Mouse (Mus musculus): ENCODE measurements around the gene Fyn. TPM values are rescaled to one million over a fixed set of nuclear protein-coding genes. Genes with fewer than 3 reads are reported as not detected.

Gene Fyn
- total and polyA plus RNA-seq, 2 experiments: 4.4 to 5.6 TPM

GRCm38 (mm10) chr10:39409602-39410001 lies 40.9 kb downstream of the Fyn start:
- 85% methylated on average over 7 of the region's 7 CpGs for WGBS
- TF ChIP-seq POLR2A (IDR thresholded peaks at IDR 0.05; ENCODE audit: extremely low read depth, insufficient read depth, low read length): no peak
- no peak for TF ChIP-seq CTCF (IDR thresholded peaks at IDR 0.05; ENCODE audit: low read depth, low read length)

DNA sequence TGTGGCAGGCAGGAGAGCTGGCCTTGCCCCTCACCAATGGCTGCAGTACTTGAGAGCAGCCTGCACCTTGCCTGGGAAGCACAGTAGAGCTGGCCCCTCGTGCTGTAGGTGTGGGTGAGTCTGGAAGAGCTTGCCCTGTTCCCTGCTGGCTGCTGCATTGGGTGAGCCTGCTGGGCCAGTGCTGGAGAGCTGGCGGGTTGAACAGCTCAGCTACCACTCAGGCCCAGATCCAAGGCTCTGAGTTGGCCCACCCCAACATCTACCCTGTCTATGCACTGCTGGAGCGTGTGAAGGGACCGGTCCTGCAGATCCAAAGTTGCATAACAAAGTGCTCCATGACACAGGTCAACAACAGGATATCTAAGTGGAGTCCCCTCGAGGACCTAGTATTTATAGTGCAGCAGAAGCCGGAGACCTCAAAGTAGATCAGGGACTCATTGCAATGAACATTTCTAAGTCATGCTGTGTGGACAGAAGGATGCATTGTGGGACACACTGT lies 41.5 kb downstream of the Fyn start:
- no peak overlapping the region for H3K27ac ChIP-seq (replicated peaks; ENCODE audit: insufficient read depth, low read depth, low read length)
- 72% methylated on average over 6 of the region's 6 CpGs for WGBS
- H3K36me3 ChIP-seq (ENCODE audit: control insufficient read depth, insufficient read depth, low read length): no peaks in the 10 kb centered on the region
- H3K79me2 ChIP-seq (ENCODE audit: control insufficient read depth, insufficient read depth, low read length): no peaks in the 10 kb centered on the region
- H3K9ac ChIP-seq (ENCODE audit: low read depth, low read length): no peak overlapping the region
- peaks cover 4% of the 10 kb centered on the region for H3K4me1 ChIP-seq (ENCODE audit: control insufficient read depth, insufficient read depth, low read length)
- no peak overlapping the region for H3K4me3 ChIP-seq (ENCODE audit: insufficient read depth, low read depth, low read length)
- TF ChIP-seq CTCF (IDR thresholded peaks at IDR 0.05; ENCODE audit: low read depth, low read length): no peak
- no peak for TF ChIP-seq POLR2A (IDR thresholded peaks at IDR 0.05; ENCODE audit: extremely low read depth, insufficient read depth, low read length)
- no peak for DNase-seq (ENCODE audit: extremely low read depth, low read depth, low spot score)
- no peaks in the 10 kb centered on the region for H3K27me3 ChIP-seq (ENCODE audit: control insufficient read depth, insufficient read depth, low read length)

More at GRCm38 (mm10) chr10:39409602-39410001, 40.9 kb downstream of the Fyn start:
- Histone ChIP-seq H3K4me1 (ENCODE audit: control insufficient read depth, insufficient read depth, low read length) (peaks cover 4% of the 10 kb centered on the region), H3K27ac (replicated peaks; ENCODE audit: insufficient read depth, low read depth, low read length) (no peak overlapping the region), H3K9ac (ENCODE audit: low read depth, low read length) (no peak overlapping the region), H3K36me3 (ENCODE audit: control insufficient read depth, insufficient read depth, low read length) (no peaks in the 10 kb centered on the region), H3K79me2 (ENCODE audit: control insufficient read depth, insufficient read depth, low read length) (no peaks in the 10 kb centered on the region), H3K27me3 (ENCODE audit: control insufficient read depth, insufficient read depth, low read length) (no peaks in the 10 kb centered on the region), H3K4me3 (ENCODE audit: insufficient read depth, low read depth, low read length) (no peak overlapping the region)
- no peak for DNase-seq (ENCODE audit: extremely low read depth, low read depth, low spot score)

GRCm38 (mm10) chr10:39411857-39412559 lies 43.4 kb downstream of the Fyn start:
- WGBS: 74% methylated on average over 8 of the region's 8 CpGs
- Histone ChIP-seq H3K4me3 (ENCODE audit: insufficient read depth, low read depth, low read length) (no peak overlapping the region), H3K79me2 (ENCODE audit: control insufficient read depth, insufficient read depth, low read length) (no peaks in the 10 kb centered on the region)

GRCm38 (mm10) chr10:39412826-39413620 lies 44.4 kb downstream of the Fyn start:
- H3K27ac ChIP-seq (replicated peaks; ENCODE audit: insufficient read depth, low read depth, low read length): no peak overlapping the region
- WGBS: 76% methylated on average over 18 of the region's 18 CpGs
- DNase-seq (ENCODE audit: extremely low read depth, low read depth, low spot score): no peak

More at GRCm38 (mm10) chr10:39411857-39412559, 43.4 kb downstream of the Fyn start:
- H3K27ac ChIP-seq (replicated peaks; ENCODE audit: insufficient read depth, low read depth, low read length): no peak overlapping the region
- no peaks in the 10 kb centered on the region for H3K36me3 ChIP-seq (ENCODE audit: control insufficient read depth, insufficient read depth, low read length)
- DNase-seq (ENCODE audit: extremely low read depth, low read depth, low spot score): no peak
- no peaks in the 10 kb centered on the region; the same call in 1 of the 2 replicates for H3K4me1 ChIP-seq (ENCODE audit: control insufficient read depth, insufficient read depth, low read length)
- H3K9ac ChIP-seq (ENCODE audit: low read depth, low read length): no peak overlapping the region
- no peaks in the 10 kb centered on the region for H3K27me3 ChIP-seq (ENCODE audit: control insufficient read depth, insufficient read depth, low read length)
- TF ChIP-seq CTCF (IDR thresholded peaks at IDR 0.05; ENCODE audit: low read depth, low read length) (no peak), POLR2A (IDR thresholded peaks at IDR 0.05; ENCODE audit: extremely low read depth, insufficient read depth, low read length) (no peak)

GRCm38 (mm10) chr10:39414068-39414467 lies 45.4 kb downstream of the Fyn start:
- WGBS: 100% methylated on average over 1 of the region's 1 CpGs
- Histone ChIP-seq H3K9ac (ENCODE audit: low read depth, low read length) (no peak overlapping the region), H3K36me3 (ENCODE audit: control insufficient read depth, insufficient read depth, low read length) (no peaks in the 10 kb centered on the region), H3K27ac (replicated peaks; ENCODE audit: insufficient read depth, low read depth, low read length) (no peak overlapping the region), H3K79me2 (ENCODE audit: control insufficient read depth, insufficient read depth, low read length) (no peaks in the 10 kb centered on the region), H3K4me1 (ENCODE audit: control insufficient read depth, insufficient read depth, low read length) (no peaks in the 10 kb centered on the region; the same call in 1 of the 2 replicates), H3K27me3 (ENCODE audit: control insufficient read depth, insufficient read depth, low read length) (no peaks in the 10 kb centered on the region), H3K4me3 (ENCODE audit: insufficient read depth, low read depth, low read length) (no peak overlapping the region)
- TF ChIP-seq POLR2A (IDR thresholded peaks at IDR 0.05; ENCODE audit: extremely low read depth, insufficient read depth, low read length): no peak
- no peak for TF ChIP-seq CTCF (IDR thresholded peaks at IDR 0.05; ENCODE audit: low read depth, low read length)
- DNase-seq (ENCODE audit: extremely low read depth, low read depth, low spot score): no peak

More at GRCm38 (mm10) chr10:39412826-39413620, 44.4 kb downstream of the Fyn start:
- Histone ChIP-seq H3K4me3 (ENCODE audit: insufficient read depth, low read depth, low read length) (no peak overlapping the region), H3K9ac (ENCODE audit: low read depth, low read length) (no peak overlapping the region), H3K4me1 (ENCODE audit: control insufficient read depth, insufficient read depth, low read length) (no peaks in the 10 kb centered on the region; the same call in 1 of the 2 replicates), H3K36me3 (ENCODE audit: control insufficient read depth, insufficient read depth, low read length) (no peaks in the 10 kb centered on the region), H3K27me3 (ENCODE audit: control insufficient read depth, insufficient read depth, low read length) (no peaks in the 10 kb centered on the region), H3K79me2 (ENCODE audit: control insufficient read depth, insufficient read depth, low read length) (no peaks in the 10 kb centered on the region)
- TF ChIP-seq CTCF (IDR thresholded peaks at IDR 0.05; ENCODE audit: low read depth, low read length): no peak
- TF ChIP-seq POLR2A (IDR thresholded peaks at IDR 0.05; ENCODE audit: extremely low read depth, insufficient read depth, low read length): no peak
